Mouse (Mus musculus) left cerebral cortex, postnatal 25 days (tissue): ENCODE measurements around the gene Rexo4. TPM values are rescaled to one million over a fixed set of nuclear protein-coding genes. Genes with fewer than 3 reads are reported as not detected.

ENCODE experiments used
- DNase-seq, 2 experiments: peaks; one replicate each; pipeline ENCODE4 v3.0.0; 2022; ENCODE audit warnings: low spot score in 2 of 2, mixed read lengths in 1 of 2
- intact Hi-C: fragments of 180-260 bp; cut with DNase I; formaldehyde crosslinking; loops from one replicate; pipeline ENCODE4 v1.15.1; 2025
- total RNA-seq, 2 experiments: library from RNA; stranded (reverse); gene quantifications; 2 replicates each; pipeline ENCODE4 v1.2.3; 2021

Rexo4 gene
- total RNA-seq, 2 experiments from 2014 or later: 56.0 to 56.9 TPM

- intact Hi-C loops: loop anchor here (5.0 to 10.0 kb wide), 3 partner anchors 99 to 469 kb away; partner anchors contain the start of genes Sec16a and Slc2a6
- DNase-seq: no peak
Measured at GRCm38 (mm10) chr2:26913416-26914147, 50.6 kb downstream of the Rexo4 start.

- intact Hi-C loops: loop anchor here (5.0 to 10.0 kb wide), 3 partner anchors 100 to 468 kb away; partner anchors contain the start of genes Sec16a and Slc2a6
- DNase-seq: no peak
Measured at GRCm38 (mm10) chr2:26912253-26912770, 51.9 kb downstream of the Rexo4 start.

GRCm38 (mm10) chr2:26910994-26911765 lies 53.0 kb downstream of the Rexo4 start:
- no peak for DNase-seq
- intact Hi-C loops: loop anchor here (5.0 to 10.0 kb wide), 3 partner anchors 101 to 466 kb away; partner anchors contain the start of genes Sec16a and Slc2a6

- intact Hi-C loops: loop anchor here (5.0 to 10.0 kb wide), 3 partner anchors 102 to 466 kb away; partner anchors contain the start of genes Sec16a and Slc2a6
- DNase-seq: peak; percentile 99 to 100
Measured at GRCm38 (mm10) chr2:26910124-26910993, 53.8 kb downstream of the Rexo4 start, which contains the start of the genes Med22 and Rpl7a. TSS of gene Med22 (minus strand) at chr2:26910677. TSS of gene Rpl7a (plus strand) at chr2:26910764.

GRCm38 (mm10) chr2:26909387-26909784 lies 54.8 kb downstream of the Rexo4 start:
- intact Hi-C loops: loop anchor here (10.0 kb wide), 1 partner anchor 595 kb away; the partner anchor contains the start of gene Gpsm1
- no peak for DNase-seq

GRCm38 (mm10) chr2:26908710-26909386 lies 55.3 kb downstream of the Rexo4 start:
- intact Hi-C loops: loop anchor here (10.0 kb wide), 1 partner anchor 594 kb away; the partner anchor contains the start of gene Gpsm1
- no peak for DNase-seq

- intact Hi-C loops: loop anchor here (10.0 kb wide), 1 partner anchor 592 kb away; the partner anchor contains the start of gene Gpsm1
- DNase-seq: no peak
Measured at GRCm38 (mm10) chr2:26907109-26907508, 57.1 kb downstream of the Rexo4 start.

GRCm38 (mm10) chr2:26906431-26906830 lies 57.8 kb downstream of the Rexo4 start:
- no peak for DNase-seq
- intact Hi-C loops: loop anchor here (10.0 kb wide), 1 partner anchor 592 kb away; the partner anchor contains the start of gene Gpsm1

- no peak for DNase-seq
- intact Hi-C loops: loop anchor here (10.0 kb wide), 1 partner anchor 591 kb away; the partner anchor contains the start of gene Gpsm1
Measured at GRCm38 (mm10) chr2:26905936-26906335, 58.2 kb downstream of the Rexo4 start.

Other genes starting within 250 kb of the Rexo4 start
- not detected for gene Abo, start 99.4 kb downstream of the Rexo4 start, total RNA-seq
- 10 to 100 TPM; 23.4 to 28.0 TPM for gene Surf6, start 61.5 kb downstream of the Rexo4 start, total RNA-seq
- gene Med22, start 53.7 kb downstream of the Rexo4 start, total RNA-seq: 10 to 100 TPM; 41.9 to 45.0 TPM
- 100 to 1,000 TPM; 229 to 238 TPM for gene Rpl7a, start 53.6 kb downstream of the Rexo4 start, total RNA-seq
- gene Surf2, start 48.0 kb downstream of the Rexo4 start, total RNA-seq: 10 to 100 TPM; 33.4 to 37.1 TPM
- gene Surf1, start 47.9 kb downstream of the Rexo4 start, total RNA-seq: 10 to 100 TPM; 89.6 to 98.4 TPM
- 10 to 100 TPM; 51.1 to 56.4 TPM for gene Surf4, start 30.5 kb downstream of the Rexo4 start, total RNA-seq
- under 1 TPM; 0.43 to 0.73 TPM for gene Stkld1, start 30.3 kb downstream of the Rexo4 start, total RNA-seq
- gene Adamts13, start 9.0 kb upstream of the Rexo4 start, total RNA-seq: 1 to 10 TPM; 1.6 to 2.6 TPM
- 10 to 100 TPM; 44.1 to 45.9 TPM for gene Cacfd1, start 45.5 kb upstream of the Rexo4 start, total RNA-seq
- 10 to 100 TPM; 30.5 to 31.1 TPM for gene Slc2a6, start 63.6 kb upstream of the Rexo4 start, total RNA-seq
- under 1 TPM; 0.32 to 0.60 TPM for gene Mymk, start 107.8 kb upstream of the Rexo4 start, total RNA-seq
- 10 to 100 TPM; 19.5 to 24.7 TPM for gene Adamtsl2, start 115.0 kb upstream of the Rexo4 start, total RNA-seq
- 100 to 1,000 TPM; 104 to 113 TPM for gene Fam163b, start 178.1 kb upstream of the Rexo4 start, total RNA-seq
- under 1 TPM; 0.62 to 0.89 TPM for gene Dbh, start 200.8 kb upstream of the Rexo4 start, total RNA-seq